Mouse (Mus musculus) midbrain, postnatal 0 days (tissue): ENCODE measurements at regions not wholly inside any gene's neighbourhood (a gene's known extent, or its start where the extent isn't known, plus 50 kb on each side); places are given as distances from the start of the nearest gene placed in this dataset.
A peak's percentile ranks its signal among the peaks of the same experiment; 100 is the strongest.

Experiments used
- ATAC-seq: fragments of 200-750 bp; cut with Nextera tagmentation; 2 replicates; pipeline ENCODE4 v1.8.0; 2017; ENCODE audit warnings: moderate number of reproducible peaks, mild to moderate bottlenecking, moderate TSS enrichment, moderate library complexity; ENCODE audit not compliant: low FRiP score
- DNase-seq: peaks from one replicate; pipeline ENCODE4 v3.0.0-alpha.2; 2015; ENCODE audit warnings: low spot score
- H3K27ac ChIP-seq: fragments of 300-500 bp; sonication (generic); 2 replicates; pipeline ENCODE4 v1.5.1; 2014; ENCODE audit warnings: low read depth, mild to moderate bottlenecking, low read length, mixed read lengths
- H3K27me3 ChIP-seq: fragments of 300-500 bp; sonication (generic); 2 replicates; pipeline ENCODE4 v1.6.1; 2014; ENCODE audit warnings: low read length, control low read depth, mixed read lengths; ENCODE audit not compliant: insufficient read depth
- H3K36me3 ChIP-seq: fragments of 300-500 bp; sonication (generic); 2 replicates; pipeline ENCODE4 v1.6.1; 2014; ENCODE audit warnings: low read length, control low read depth, mixed read lengths; ENCODE audit not compliant: insufficient read depth
- H3K4me1 ChIP-seq: fragments of 300-500 bp; sonication (generic); 2 replicates; pipeline ENCODE4 v1.6.1; 2014; ENCODE audit warnings: mild to moderate bottlenecking, control low read depth, antibody characterized with exemption, low read length, mixed read lengths; ENCODE audit not compliant: insufficient read depth
- H3K4me2 ChIP-seq: fragments of 300-500 bp; sonication (generic); 2 replicates; pipeline ENCODE4 v1.6.1; 2014; ENCODE audit warnings: low read depth, mild to moderate bottlenecking, low read length, mixed read lengths; ENCODE audit not compliant: poor library complexity, severe bottlenecking
- H3K4me3 ChIP-seq: fragments of 300-500 bp; sonication (generic); 2 replicates; pipeline ENCODE4 v1.5.1; 2014; ENCODE audit warnings: low read depth, mild to moderate bottlenecking, low read length, moderate library complexity
- H3K9ac ChIP-seq: fragments of 300-500 bp; sonication (generic); replicated peaks from 2 replicates; pipeline ENCODE4 v1.6.1; 2014; ENCODE audit warnings: mild to moderate bottlenecking, low read length, moderate library complexity, mixed read lengths; ENCODE audit not compliant: poor library complexity, severe bottlenecking
- H3K9me3 ChIP-seq: fragments of 300-500 bp; sonication (generic); 2 replicates; pipeline ENCODE4 v1.6.1; 2016; ENCODE audit warnings: low read length, control low read depth
- CTCF ChIP-seq: IDR thresholded peaks from 2 replicates; pipeline ENCODE4 v1.5.1; 2016; ENCODE audit warnings: antibody characterized with exemption, mild to moderate bottlenecking
- WGBS: fragments of 180-500 bp; shearing (Covaris S2); extraction: QIAGEN DNeasy Blood & Tissue Kit; methylation state at CpG from one replicate; pipeline ENCODE4 v1.1.7; 2014; 5-methylcytosine and 5-hydroxymethylcytosine counted together

GRCm38 (mm10) chr2:169168795-169169194 lies 213.4 kb upstream of the Zfp64 start:
- no peak for DNase-seq
- Histone ChIP-seq H3K36me3 (no peaks in the 10 kb centered on the region), H3K4me3 (no peak overlapping the region), H3K4me1 (no peaks in the 10 kb centered on the region), H3K9me3 (no peaks in the 10 kb centered on the region), H3K9ac (no peak overlapping the region), H3K27ac (no peak overlapping the region), H3K27me3 (no peaks in the 10 kb centered on the region), H3K4me2 (no peak overlapping the region)
- ATAC-seq, result no peak
- WGBS, result 83% methylated on average over 5 of the region's 5 CpGs
- TF ChIP-seq CTCF, result no peak

- DNase-seq, result no peak
Observed at GRCm38 (mm10) chr2:169168376-169168775, 213.0 kb upstream of the Zfp64 start.

GRCm38 (mm10) chr2:169161651-169162050 lies 206.3 kb upstream of the Zfp64 start:
- Histone ChIP-seq H3K27ac (no peak overlapping the region), H3K4me3 (no peak overlapping the region), H3K27me3 (no peaks in the 10 kb centered on the region), H3K4me2 (no peak overlapping the region), H3K9me3 (no peaks in the 10 kb centered on the region), H3K4me1 (no peaks in the 10 kb centered on the region), H3K9ac (no peak overlapping the region), H3K36me3 (no peaks in the 10 kb centered on the region)
- DNase-seq (no peak), ATAC-seq (no peak)
- WGBS, result 66% methylated on average over 8 of the region's 8 CpGs
- TF ChIP-seq CTCF, result no peak

More at GRCm38 (mm10) chr2:169168376-169168775, 213.0 kb upstream of the Zfp64 start:
- H3K36me3 ChIP-seq, result no peaks in the 10 kb centered on the region
- WGBS, result 74% methylated on average over 6 of the region's 6 CpGs
- no peak overlapping the region for H3K9ac ChIP-seq
- H3K4me2 ChIP-seq, result no peak overlapping the region
- H3K4me3 ChIP-seq, result no peak overlapping the region
- H3K4me1 ChIP-seq, result no peaks in the 10 kb centered on the region
- no peaks in the 10 kb centered on the region for H3K9me3 ChIP-seq
- H3K27ac ChIP-seq, result no peak overlapping the region
- no peak for ATAC-seq
- no peak for TF ChIP-seq CTCF
- H3K27me3 ChIP-seq, result no peaks in the 10 kb centered on the region

DNA sequence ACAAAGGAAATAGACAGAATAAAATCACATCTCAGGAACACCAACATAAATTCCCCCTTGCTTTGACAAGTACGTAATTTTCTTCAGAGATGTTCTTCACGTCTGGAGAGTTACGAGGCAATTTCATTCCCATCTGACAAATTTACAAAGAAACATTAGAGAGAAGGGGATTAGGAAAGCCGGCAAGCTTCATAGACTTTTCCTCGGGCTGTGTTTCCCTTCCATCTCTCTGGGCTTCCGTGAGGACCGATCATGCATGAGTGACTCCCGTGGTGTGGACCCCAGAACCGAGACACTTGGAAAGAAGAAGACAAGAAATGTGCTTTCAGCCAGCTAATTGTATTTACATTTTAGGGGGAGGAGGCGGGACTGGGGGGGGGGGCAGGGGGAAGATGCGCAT lies 203.4 kb upstream of the Zfp64 start:
- Histone ChIP-seq H3K4me2 (peak overlapping the region; percentile 28), H3K9me3 (no peaks in the 10 kb centered on the region), H3K27me3 (no peaks in the 10 kb centered on the region), H3K9ac (no peak overlapping the region), H3K36me3 (no peaks in the 10 kb centered on the region), H3K4me1 (peaks cover 5% of the 10 kb centered on the region; the same call in 1 of the 2 replicates), H3K27ac (no peak overlapping the region), H3K4me3 (peak overlapping the region; percentile 13; the same call in 1 of the 2 replicates)
- WGBS, result 18% methylated on average over 11 of the region's 11 CpGs
- DNase-seq (no peak), ATAC-seq (no peak)
- no peak for TF ChIP-seq CTCF

- ATAC-seq (no peak), DNase-seq (peak; percentile 54)
- H3K36me3 ChIP-seq, result no peaks in the 10 kb centered on the region
- peak overlapping the region; percentile 28 for H3K4me2 ChIP-seq
- no peak overlapping the region for H3K9ac ChIP-seq
- no peaks in the 10 kb centered on the region for H3K27me3 ChIP-seq
- H3K4me3 ChIP-seq, result no peak overlapping the region
- H3K4me1 ChIP-seq, result peaks cover 5% of the 10 kb centered on the region; the same call in 1 of the 2 replicates
- 45% methylated on average over 17 of the region's 17 CpGs for WGBS
- no peak overlapping the region for H3K27ac ChIP-seq
- no peaks in the 10 kb centered on the region for H3K9me3 ChIP-seq
- no peak for TF ChIP-seq CTCF
Observed at GRCm38 (mm10) chr2:169158005-169158673, 202.8 kb upstream of the Zfp64 start.

DNA sequence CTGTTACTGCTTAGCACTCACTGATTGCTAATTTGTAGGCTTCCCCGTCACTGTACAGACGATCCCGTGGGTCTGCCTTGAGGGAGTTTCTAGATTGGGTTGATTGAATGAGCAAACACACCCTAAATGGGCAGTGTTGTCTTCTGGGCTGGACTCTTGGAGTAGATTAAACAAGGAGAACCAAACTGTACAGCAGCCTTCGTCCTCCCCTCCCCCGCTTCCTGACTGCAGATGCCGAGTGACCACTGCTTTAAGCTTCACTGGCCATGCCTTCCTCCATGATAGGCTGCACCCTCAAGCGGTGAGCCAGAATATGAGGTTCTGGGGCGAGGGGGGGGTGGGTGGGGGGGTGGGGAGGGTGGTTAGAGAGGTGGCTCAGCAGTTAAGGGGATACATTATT lies 201.5 kb upstream of the Zfp64 start:
- Histone ChIP-seq H3K27me3 (no peaks in the 10 kb centered on the region), H3K9me3 (no peaks in the 10 kb centered on the region), H3K27ac (no peak overlapping the region), H3K9ac (no peak overlapping the region), H3K4me3 (no peak overlapping the region), H3K4me2 (no peak overlapping the region), H3K36me3 (no peaks in the 10 kb centered on the region), H3K4me1 (peaks cover 5% of the 10 kb centered on the region; the same call in 1 of the 2 replicates)
- WGBS, result 73% methylated on average over 8 of the region's 8 CpGs
- DNase-seq, result no peak
- no peak for TF ChIP-seq CTCF
- no peak for ATAC-seq
